Mouse (Mus musculus): ENCODE measurements around the gene Raf1.

DNA sequence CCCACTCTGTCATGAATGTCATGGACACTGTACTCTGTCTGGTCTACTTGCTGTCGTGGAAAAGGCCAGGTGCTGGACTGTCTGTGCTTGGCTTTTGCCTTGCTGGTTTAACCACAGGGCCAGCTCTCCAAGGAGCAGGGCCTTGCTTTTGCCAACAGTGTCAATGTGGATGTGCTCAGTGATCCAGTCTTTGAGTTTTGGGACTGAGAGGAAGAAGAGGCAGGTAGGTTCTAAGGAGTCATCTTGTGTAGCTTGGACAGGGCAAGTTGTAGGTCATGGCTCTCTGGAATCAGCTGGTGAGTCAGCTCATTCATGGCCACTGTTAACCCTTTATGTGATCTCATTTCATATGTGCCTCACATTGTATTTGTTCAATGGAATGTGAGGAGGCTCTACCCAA, 70.0 kb downstream of the Raf1 start:
- TF ChIP-seq POLR2A (IDR thresholded peaks at IDR 0.05; ENCODE audit: control insufficient read depth, low read depth, low read length), result no peak
- TF ChIP-seq CTCF (IDR thresholded peaks at IDR 0.05; ENCODE audit: control insufficient read depth, insufficient read depth, insufficient replicate concordance, low read depth, low read length), result no peak
